Mouse (Mus musculus): ENCODE results near the gene Sla2. TPM values are rescaled to one million over a fixed set of nuclear protein-coding genes. Genes with fewer than 3 reads are reported as not detected.
"Not testable (repeated sequence)": the region's sequence is repeated elsewhere in the genome, so short reads cannot be mapped to it uniquely, and the experiment has no call there.

Sla2 gene
- polyA plus RNA-seq, 1 experiment from 2014 or later: 11.6 TPM

GRCm38 (mm10) chr2:156825128-156825527, 61.9 kb downstream of the Sla2 start:
- not testable (repeated sequence) for H3K4me3 ChIP-seq (ENCODE audit: low read depth, low read length); DNase-seq (ENCODE audit: low spot score); H3K4me1 ChIP-seq (replicated peaks; ENCODE audit: control insufficient read depth, insufficient read depth, low read length); H3K27me3 ChIP-seq (replicated peaks; ENCODE audit: control insufficient read depth, insufficient read depth, low read length); ATAC-seq (replicated peaks; ENCODE audit: low FRiP score); H3K9me3 ChIP-seq (ENCODE audit: control insufficient read depth, low read length); H3K36me3 ChIP-seq (ENCODE audit: control insufficient read depth, insufficient read depth, low read length); H3K4me2 ChIP-seq; H3K27ac ChIP-seq (ENCODE audit: low read depth, low read length); H3K9ac ChIP-seq (ENCODE audit: low read depth, low read length)
- WGBS: 86% methylated on average over 5 of the region's 6 CpGs

Other genes with a start within 250 kb of the Sla2 start
- gene Myl9, start 111.8 kb downstream of the Sla2 start, polyA plus RNA-seq (2014; fragmentation: Nextera tagmentation; extraction: Ambion mirVana): 98.9 and 115 TPM in 2 replicates
- 33.3 and 40.0 TPM in 2 replicates for gene Tgif2, start 47.2 kb downstream of the Sla2 start, polyA plus RNA-seq (2014; fragmentation: Nextera tagmentation; extraction: Ambion mirVana)
- 3.6 and 5.1 TPM in 2 replicates for gene 4930518I15Rik, start 29.2 kb downstream of the Sla2 start, polyA plus RNA-seq (2014; fragmentation: Nextera tagmentation; extraction: Ambion mirVana)
- gene Rab5if, start 24.1 kb downstream of the Sla2 start, polyA plus RNA-seq (2014; fragmentation: Nextera tagmentation; extraction: Ambion mirVana): 247 and 278 TPM in 2 replicates
- gene Ndrg3, start 104.9 kb upstream of the Sla2 start, polyA plus RNA-seq (2014; fragmentation: Nextera tagmentation; extraction: Ambion mirVana): 58.9 and 68.3 TPM in 2 replicates
- gene Dsn1, start 120.0 kb upstream of the Sla2 start, polyA plus RNA-seq (2014; fragmentation: Nextera tagmentation; extraction: Ambion mirVana): 45.0 and 45.7 TPM in 2 replicates
- gene Soga1, start 192.1 kb upstream of the Sla2 start, polyA plus RNA-seq (2014; fragmentation: Nextera tagmentation; extraction: Ambion mirVana): 4.0 and 5.3 TPM in 2 replicates
- not detected in 2 replicates for gene Tldc2, start 199.9 kb upstream of the Sla2 start, polyA plus RNA-seq (2014; fragmentation: Nextera tagmentation; extraction: Ambion mirVana)
- gene Samhd1, start 248.1 kb upstream of the Sla2 start, polyA plus RNA-seq (2014; fragmentation: Nextera tagmentation; extraction: Ambion mirVana): 33.1 and 33.2 TPM in 2 replicates